ENCODE assay signal across 18 mouse cellular contexts in the genomic region with DNA sequence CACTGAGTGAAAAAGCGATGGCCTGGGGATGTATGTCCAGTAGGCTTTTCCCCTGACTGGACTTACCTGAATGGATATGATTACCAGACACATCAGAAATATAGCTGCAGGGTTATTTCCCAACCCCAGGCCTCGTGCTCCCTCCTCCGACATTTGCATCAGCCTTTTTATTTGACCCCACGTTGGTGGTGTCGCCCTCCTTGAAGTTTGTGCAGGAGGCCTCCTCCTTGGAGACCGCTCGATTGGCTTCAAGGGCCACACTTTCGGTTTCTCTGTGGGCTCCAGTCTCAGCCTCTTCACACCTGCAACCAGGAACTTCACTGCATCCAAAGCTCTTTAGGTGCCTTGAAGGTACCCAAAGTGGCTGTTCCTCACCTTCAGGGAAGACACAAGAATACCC. TPM values are rescaled to one million over a fixed set of nuclear protein-coding genes. Genes with fewer than 3 reads are reported as not detected.
DNase-seq lines count a peak whose midpoint lies in the region; ATAC-seq and TF ChIP-seq lines count a peak whose summit lies in the region.
"Had no signal": no experiment of that assay in that cellular context is flagged by ENCODE, and none has a peak within 500 bp of the region (broad histone marks: within the 10 kb centered on the region; RNA-seq: fewer than 3 reads in every experiment).

No protein-coding gene starts in this region.

- no peak for TF ChIP-seq EP300 in CH12.LX (IDR thresholded peaks at IDR 0.05; ENCODE audit: low read length)
- no peak for TF ChIP-seq EP300 in stomach, postnatal 0 days (optimal IDR thresholded peaks at IDR 0.05)

- 93% methylated on average over 8 of the region's 8 CpGs for WGBS in stomach, postnatal 0 days
- WGBS in midbrain, embryonic 11.5 days: 95% methylated on average over 8 of the region's 8 CpGs

- DNase-seq in heart, adult 11 months: peak; percentile 76
- DNase-seq in heart, adult 9 months (ENCODE audit: low spot score in 2 of 2): no peak
- peak; percentile 24 for DNase-seq in CH12.LX (ENCODE audit: extremely low read depth)
- DNase-seq in stomach, postnatal 0 days (ENCODE audit: low spot score): peak; percentile 8
- no peak for DNase-seq in midbrain, embryonic 11.5 days (ENCODE audit: low spot score, missing footprints)
- DNase-seq in layer of hippocampus, adult 18-20 months (ENCODE audit: low spot score in 2 of 2): no peak
- DNase-seq: adrenal gland, adult 2 months; adrenal gland, adult 8-10 months; adrenal gland, postnatal 10 days; adrenal gland, postnatal 14 days; adrenal gland, postnatal 25 days; B cell, adult 2 months; cerebellum, adult 11 months had no signal

- no peak overlapping the region for H3K4me2 ChIP-seq in CH12.LX (ENCODE audit: insufficient read depth, low read depth, poor library complexity, severe bottlenecking)
- H3K4me2 ChIP-seq in stomach, postnatal 0 days (replicated peaks; ENCODE audit: low read depth): no peak overlapping the region
- no peak overlapping the region for H3K4me2 ChIP-seq in midbrain, embryonic 11.5 days

- peaks cover 47 to 89% of the 10 kb centered on the region in 2 experiments for H3K36me3 ChIP-seq in CH12.LX (replicated peaks in 1 of 2; ENCODE audit: control insufficient read depth in 1 of 2, insufficient read depth in 1 of 2, low read length in 1 of 2)
- H3K36me3 ChIP-seq in stomach, postnatal 0 days (ENCODE audit: control insufficient read depth, insufficient read depth, low read length): peaks cover 20% of the 10 kb centered on the region
- H3K36me3 ChIP-seq in midbrain, embryonic 11.5 days (ENCODE audit: control insufficient read depth, insufficient read depth, low read length): peaks cover 12% of the 10 kb centered on the region

- TF ChIP-seq CTCF in CH12.LX (conservative IDR thresholded peaks at IDR 0.05 in 1 of 2, IDR thresholded peaks at IDR 0.05 in 1 of 2; ENCODE audit: low read depth in 2 of 2, low read length in 2 of 2): no peak
- no peak for TF ChIP-seq CTCF in stomach, postnatal 0 days (IDR thresholded peaks at IDR 0.05; ENCODE audit: low read depth)

- H3K9ac ChIP-seq in CH12.LX (ENCODE audit: insufficient read depth, low read depth): no peak overlapping the region
- no peak overlapping the region for H3K9ac ChIP-seq in stomach, postnatal 0 days (ENCODE audit: low read length)
- no peak overlapping the region for H3K9ac ChIP-seq in midbrain, embryonic 11.5 days (ENCODE audit: low read length)

- H3K79me2 ChIP-seq in CH12.LX (replicated peaks; ENCODE audit: control insufficient read depth, extremely low read depth, insufficient read depth, poor library complexity, severe bottlenecking): no peaks in the 10 kb centered on the region; the same call in 1 of the 2 replicates

- no peak for TF ChIP-seq RAD21 in CH12.LX (IDR thresholded peaks at IDR 0.05; ENCODE audit: low read depth, low read length)

- ATAC-seq in stomach, postnatal 0 days (ENCODE audit: low FRiP score, low TSS enrichment): no peak
- ATAC-seq in midbrain, embryonic 11.5 days (ENCODE audit: low FRiP score): no peak
- ATAC-seq: activated CD4-positive, CD25-positive, alpha-beta regulatory T cell, adult 4 months; CD4-positive, CD25-positive, alpha-beta regulatory T cell, adult 4 months; Patski had no signal

- no peaks in the 10 kb centered on the region for H3K9me3 ChIP-seq in CH12.LX (replicated peaks; ENCODE audit: low read length)
- no peaks in the 10 kb centered on the region for H3K9me3 ChIP-seq in stomach, postnatal 0 days (ENCODE audit: control insufficient read depth, low read length)
- H3K9me3 ChIP-seq in midbrain, embryonic 11.5 days (ENCODE audit: control insufficient read depth, low read length): no peaks in the 10 kb centered on the region
- H3K9me3 ChIP-seq: G1E had no signal

- dilution Hi-C loops in CH12.LX (cut with MboI; ENCODE audit: extremely low pct_ligation_motif_present, extremely low pct_unique_long_range_greater_than_20kb, low sequenced_read_pairs): no loop called here

- no peak overlapping the region for H3K4me3 ChIP-seq in CH12.LX (replicated peaks in 1 of 3; ENCODE audit: low read depth in 2 of 3, low read length in 2 of 3, poor library complexity in 1 of 3)
- no peak overlapping the region for H3K4me3 ChIP-seq in stomach, postnatal 0 days (ENCODE audit: low read depth, low read length)
- no peak overlapping the region for H3K4me3 ChIP-seq in midbrain, embryonic 11.5 days (ENCODE audit: low read depth, low read length)

- TF ChIP-seq POLR2A in CH12.LX (IDR thresholded peaks at IDR 0.05; ENCODE audit: low read depth, low read length): no peak

- no peaks in the 10 kb centered on the region for H3K27me3 ChIP-seq in CH12.LX (replicated peaks)
- H3K27me3 ChIP-seq in stomach, postnatal 0 days (ENCODE audit: control insufficient read depth, insufficient read depth, low read length): no peaks in the 10 kb centered on the region
- no peaks in the 10 kb centered on the region for H3K27me3 ChIP-seq in midbrain, embryonic 11.5 days (ENCODE audit: control insufficient read depth, insufficient read depth, low read length)
- H3K27me3 ChIP-seq: Patski had no signal

- H3K4me1 ChIP-seq in CH12.LX (ENCODE audit: control insufficient read depth in 1 of 2, insufficient read depth in 2 of 2): peaks cover 0 to 22% of the 10 kb centered on the region in 2 experiments; a peak in 2 of 4 replicates
- no peaks in the 10 kb centered on the region for H3K4me1 ChIP-seq in stomach, postnatal 0 days (replicated peaks; ENCODE audit: control insufficient read depth, insufficient read depth)
- no peaks in the 10 kb centered on the region for H3K4me1 ChIP-seq in midbrain, embryonic 11.5 days (ENCODE audit: control insufficient read depth, insufficient read depth, low read length)

- no peak overlapping the region for H3K27ac ChIP-seq in CH12.LX (ENCODE audit: insufficient read depth, low read depth)
- H3K27ac ChIP-seq in stomach, postnatal 0 days (replicated peaks): no peak overlapping the region
- H3K27ac ChIP-seq in midbrain, embryonic 11.5 days (ENCODE audit: low read depth, low read length): no peak overlapping the region

- in situ Hi-C loops in CH12.LX (cut with MboI; ENCODE audit: low pct_ligation_motif_present, low pct_unique_long_range_greater_than_20kb, low sequenced_read_pairs): no loop called here

TF ChIP-seq in CH12.LX, 34 proteins besides CTCF, POLR2A, EP300 and RAD21:
- TF ChIP-seq ZC3H11A (IDR thresholded peaks at IDR 0.05; ENCODE audit: low read depth, low read length): no peak
- TF ChIP-seq UBTF (IDR thresholded peaks at IDR 0.05; ENCODE audit: low read depth, low read length): no peak
- no peak for TF ChIP-seq TCF12 (IDR thresholded peaks at IDR 0.05; ENCODE audit: low read depth, low read length)
- no peak for TF ChIP-seq KAT2A (IDR thresholded peaks at IDR 0.05; ENCODE audit: insufficient replicate concordance, low read length)
- no peak for TF ChIP-seq ZNF384 (IDR thresholded peaks at IDR 0.05; ENCODE audit: low read depth, low read length)
- TF ChIP-seq CHD1 (IDR thresholded peaks at IDR 0.05; ENCODE audit: low read depth, low read length): no peak
- TF ChIP-seq JUN (IDR thresholded peaks at IDR 0.05; ENCODE audit: insufficient read depth, low read depth, low read length): no peak
- TF ChIP-seq ETS1 (conservative IDR thresholded peaks at IDR 0.05; ENCODE audit: low read depth, low read length): no peak
- TF ChIP-seq MXI1 (IDR thresholded peaks at IDR 0.05; ENCODE audit: low read depth, low read length): no peak
- TF ChIP-seq MAFK (IDR thresholded peaks at IDR 0.05; ENCODE audit: insufficient replicate concordance, low read length): no peak
- TF ChIP-seq USF2 (conservative IDR thresholded peaks at IDR 0.05; ENCODE audit: low read depth, low read length): no peak
- no peak for TF ChIP-seq MEF2A (IDR thresholded peaks at IDR 0.05; ENCODE audit: borderline replicate concordance, low read depth, low read length)
- no peak for TF ChIP-seq SMC3 (IDR thresholded peaks at IDR 0.05; ENCODE audit: low read depth, low read length)
- TF ChIP-seq NELFE (IDR thresholded peaks at IDR 0.05; ENCODE audit: low read depth, low read length): no peak
- TF ChIP-seq HCFC1 (IDR thresholded peaks at IDR 0.05; ENCODE audit: low read depth, low read length): no peak
- no peak for TF ChIP-seq ZMIZ1 (IDR thresholded peaks at IDR 0.05; ENCODE audit: low read depth, low read length)
- TF ChIP-seq CHD2 (IDR thresholded peaks at IDR 0.05; ENCODE audit: low read length): no peak
- TF ChIP-seq ELF1 (IDR thresholded peaks at IDR 0.05; ENCODE audit: low read depth, low read length): no peak
- TF ChIP-seq MYC (IDR thresholded peaks at IDR 0.05; ENCODE audit: low read depth, low read length): no peak
TF ChIP-seq in CH12.LX: peak in this region for 0.

RNA-seq across cellular contexts. Expression of gene Sec24b, which starts 35.8 kb away (rescaled TPM):
- total RNA-seq in CH12.LX (2012; rRNA removed) (26.6 and 31.2 TPM in 2 replicates), CH12.LX (2014; rRNA removed) (10.4 and 14.3 TPM in 2 replicates)
- polyA plus RNA-seq in CH12.LX (2012; ENCODE audit: insufficient read length, low read depth): 38.7 and 50.6 TPM in 2 replicates
- 10.9 and 12.7 TPM in 2 replicates for polyA plus RNA-seq in stomach, postnatal 0 days (2015; fragmentation: Nextera tagmentation; extraction: Ambion mirVana)
- 25.6 and 27.0 TPM in 2 replicates for polyA plus RNA-seq in midbrain, embryonic 11.5 days (2014; fragmentation: Nextera tagmentation; extraction: Ambion mirVana)
- total RNA-seq in layer of hippocampus, adult 18-20 months (2021): 10 to 100 TPM; 52.5 to 58.7 TPM

RNA-seq across cellular contexts. Expression of gene Mcub, which starts 55.5 kb away (rescaled TPM):
- total RNA-seq in CH12.LX (2012; rRNA removed) (1.4 and 3.7 TPM in 2 replicates), CH12.LX (2014; rRNA removed) (3.8 and 4.1 TPM in 2 replicates)
- 1.3 and 2.9 TPM in 2 replicates for polyA plus RNA-seq in CH12.LX (2012; ENCODE audit: insufficient read length, low read depth)
- polyA plus RNA-seq in stomach, postnatal 0 days (2015; fragmentation: Nextera tagmentation; extraction: Ambion mirVana): 8.0 and 8.7 TPM in 2 replicates
- 2.5 and 2.8 TPM in 2 replicates for polyA plus RNA-seq in midbrain, embryonic 11.5 days (2014; fragmentation: Nextera tagmentation; extraction: Ambion mirVana)
- 1 to 10 TPM; 2.9 to 3.3 TPM for total RNA-seq in layer of hippocampus, adult 18-20 months (2021)
- total RNA-seq: G1E, MEL had no signal
- polyA plus RNA-seq: G1E had no signal

Comparison
In these comparisons a context has a peak if more than half of its experiments do, and no peak if none do; other contexts are left out.
1. DNase-seq: peak in heart, adult 11 months (single experiment), CH12.LX (single experiment) and stomach, postnatal 0 days (single experiment); none in heart, adult 9 months (0 of 2), midbrain, embryonic 11.5 days (single experiment) and layer of hippocampus, adult 18-20 months (0 of 2).